Mouse (Mus musculus) brain, embryonic 14.5 days (tissue): ENCODE measurements around the gene Dnajb13.

ENCODE experiments used
- CTCF ChIP-seq: fragments of 200-500 bp; IDR thresholded peaks from 2 replicates; pipeline ENCODE4 v1.5.1; 2012; ENCODE audit warnings: inconsistent platforms, mild to moderate bottlenecking, moderate library complexity, borderline replicate concordance; ENCODE audit not compliant: insufficient read depth, insufficient read length; ENCODE audit errors: extremely low read depth
- POLR2A ChIP-seq: fragments of 200-500 bp; IDR thresholded peaks from 2 replicates; pipeline ENCODE4 v1.6.1; 2012; ENCODE audit warnings: mild to moderate bottlenecking, inconsistent platforms, borderline replicate concordance; ENCODE audit not compliant: poor library complexity, insufficient read depth, insufficient read length, severe bottlenecking; ENCODE audit errors: extremely low read depth

- no peak for TF ChIP-seq CTCF
- no peak for TF ChIP-seq POLR2A
Observed at GRCm38 (mm10) chr7:100459862-100460261, 54.9 kb downstream of the Dnajb13 start.
